Mouse (Mus musculus): Measurements from ENCODE around the gene Nubpl.
"Not testable (repeated sequence)": the region's sequence is repeated elsewhere in the genome, so short reads cannot be mapped to it uniquely, and the experiment has no call there.

Gene Nubpl

GRCm38 (mm10) chr12:52097650-52098070 is at the start of gene Nubpl:
Gene Nubpl, plus strand, starts transcription at chr12:52097737.
- peak; percentile 95 for DNase-seq

DNA sequence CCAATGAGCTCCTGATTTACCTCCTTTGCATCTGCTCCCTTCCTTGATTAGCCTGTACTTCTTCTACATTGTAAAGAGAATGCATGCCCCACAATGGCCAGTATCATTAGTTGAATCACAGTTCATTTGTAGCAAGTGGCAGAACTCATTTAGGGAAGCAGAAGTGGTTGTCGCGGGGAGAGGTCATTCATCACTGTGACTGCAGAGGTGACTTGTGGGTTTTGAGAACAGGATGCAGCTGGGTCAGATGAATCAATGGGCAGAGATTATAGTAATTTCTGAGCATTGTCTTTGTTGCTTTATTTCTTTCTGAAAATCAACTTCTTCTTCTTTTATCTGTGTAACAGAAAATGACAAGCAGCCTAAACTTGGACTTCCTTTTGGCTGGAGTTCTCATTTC is 48.2 kb upstream of the Nubpl start:
- DNase-seq, result no peak

DNA sequence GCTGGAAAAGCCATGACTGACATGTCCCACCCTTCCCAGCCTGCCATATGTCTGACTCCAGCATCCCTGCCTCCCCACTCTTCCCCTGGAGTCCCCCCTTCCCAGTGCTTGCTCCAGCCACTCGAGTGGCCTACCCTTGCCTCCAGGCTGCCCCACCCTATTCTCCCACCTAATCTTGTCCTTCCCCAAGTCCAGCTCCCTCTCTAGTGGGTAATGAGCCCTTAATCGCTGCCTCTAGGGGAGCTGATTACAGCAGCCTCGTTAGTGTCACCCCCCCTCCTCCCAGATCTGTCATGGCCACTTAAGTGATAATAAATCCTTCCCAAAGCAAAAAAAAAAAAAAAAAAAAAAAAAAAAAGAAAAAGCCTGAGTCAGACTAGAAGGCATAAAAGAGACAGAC is 18.2 kb upstream of the Nubpl start:
- not testable (repeated sequence) for DNase-seq

DNA sequence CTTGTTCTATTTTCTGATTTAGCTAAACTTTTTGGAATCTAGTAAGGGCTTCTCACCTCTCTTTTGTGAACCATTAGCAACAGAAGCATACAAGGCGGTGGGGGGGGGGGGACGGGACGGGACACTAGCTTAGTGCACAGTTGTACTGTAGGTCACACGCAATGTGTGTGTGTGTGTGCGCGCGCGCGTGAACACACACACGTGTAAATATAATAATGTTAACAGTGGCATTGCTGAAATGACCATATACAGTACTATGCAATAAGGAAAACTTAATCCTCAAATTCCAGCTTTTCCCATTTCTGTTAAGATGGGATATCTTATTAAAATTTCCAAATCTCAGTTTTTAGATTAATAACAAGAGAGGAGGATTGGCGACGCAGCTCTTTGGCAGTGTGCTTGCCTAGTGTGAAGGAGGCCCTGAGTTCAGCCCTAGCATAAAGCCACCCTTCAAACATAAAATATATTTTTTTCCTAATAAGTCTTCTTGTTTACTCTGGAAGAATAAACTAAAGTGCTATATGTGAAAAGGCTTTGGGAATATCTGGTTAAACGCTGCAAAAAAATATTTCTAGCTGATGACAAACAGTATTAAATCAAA is 388 bp upstream of the Nubpl start:
- DNase-seq, result no peak

GRCm38 (mm10) chr12:52120276-52120675 is 22.7 kb downstream of the Nubpl start:
- DNase-seq, result no peak

- DNase-seq, result no peak
Measured at GRCm38 (mm10) chr12:52126407-52126806, 28.9 kb downstream of the Nubpl start.

GRCm38 (mm10) chr12:52129072-52129471 is 31.5 kb downstream of the Nubpl start:
- DNase-seq, result no peak

DNA sequence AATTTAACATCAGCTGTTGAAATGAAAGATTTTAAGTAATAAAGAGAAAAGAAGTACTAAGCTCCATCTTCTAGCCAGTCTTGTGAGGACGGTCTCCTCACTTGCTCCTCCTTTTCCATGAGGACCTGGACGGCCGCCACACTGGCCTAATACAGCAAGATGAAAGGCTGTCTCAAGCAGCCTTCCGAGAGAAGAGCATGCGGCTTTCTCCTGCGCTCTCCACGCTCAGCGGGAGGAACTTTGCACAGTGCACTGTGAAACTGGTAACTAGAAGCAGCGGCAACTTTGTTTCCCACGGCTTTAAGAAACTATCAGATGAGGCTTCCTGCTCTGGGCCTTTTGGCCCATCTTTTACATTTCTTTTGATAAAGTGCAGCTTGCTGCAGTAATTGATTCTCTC is 34.7 kb downstream of the Nubpl start:
- DNase-seq, result no peak

DNA sequence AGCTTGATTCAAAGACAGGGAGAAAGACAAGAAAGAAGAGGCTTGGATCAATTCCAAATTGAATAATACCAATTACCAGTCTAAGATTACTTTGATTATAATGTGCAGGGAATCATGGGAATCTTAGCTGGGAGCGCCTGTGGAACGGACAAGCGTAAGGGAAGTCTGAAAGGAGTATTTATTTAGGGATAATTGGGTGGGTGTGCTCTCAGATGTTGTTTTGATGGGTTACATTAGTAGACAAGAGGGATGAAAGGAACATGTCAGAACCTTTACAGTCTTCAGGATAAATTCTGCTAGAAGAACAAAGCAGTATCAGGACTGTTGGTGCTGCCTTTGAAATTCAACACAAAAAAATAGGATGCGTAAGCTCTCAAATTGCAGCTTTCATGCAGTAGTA is 40.8 kb downstream of the Nubpl start:
- DNase-seq, result no peak

GRCm38 (mm10) chr12:52146639-52147038 is 49.1 kb downstream of the Nubpl start:
- DNase-seq, result no peak

- no peak for DNase-seq
Measured at GRCm38 (mm10) chr12:52149448-52149847, 51.9 kb downstream of the Nubpl start.

DNA sequence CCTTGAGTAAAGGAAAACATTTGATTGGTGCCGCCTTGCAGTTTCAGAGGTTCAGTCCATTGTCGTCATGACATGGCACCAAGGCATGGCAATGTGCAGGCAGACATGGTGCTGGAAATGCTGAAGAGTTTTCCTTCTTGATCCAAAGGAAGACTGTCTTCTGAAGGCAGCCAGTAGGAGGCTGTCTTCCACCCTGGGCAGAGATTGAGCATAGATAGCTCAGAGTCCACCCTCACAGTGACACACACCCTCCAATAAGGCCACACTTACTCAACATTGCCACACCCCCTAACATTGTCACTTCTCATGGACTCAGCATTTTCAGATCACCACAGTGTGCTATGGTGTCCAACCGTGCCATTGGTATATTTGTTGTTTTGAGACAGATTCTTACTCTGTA is 54.5 kb downstream of the Nubpl start:
- no peak for DNase-seq

DNA sequence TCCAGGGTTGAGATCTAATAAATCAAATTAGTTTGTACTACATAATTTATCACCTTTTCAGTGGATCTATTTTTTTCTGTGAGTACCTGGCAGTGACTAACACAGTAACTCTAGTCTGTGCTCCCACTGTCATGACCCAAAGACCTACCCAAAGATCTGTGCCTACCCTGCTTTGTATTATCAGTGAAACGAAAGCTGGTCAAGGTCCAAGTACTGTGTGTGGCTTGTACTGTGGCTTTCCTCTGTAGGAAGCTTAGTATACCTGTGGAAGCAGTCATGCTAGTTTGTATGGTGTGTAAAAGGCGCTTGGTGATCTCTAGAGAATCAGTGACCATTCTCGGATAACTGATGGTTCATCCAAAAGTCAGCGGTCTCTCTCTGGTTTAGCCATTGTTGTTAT is 57.4 kb downstream of the Nubpl start:
- no peak for DNase-seq

DNA sequence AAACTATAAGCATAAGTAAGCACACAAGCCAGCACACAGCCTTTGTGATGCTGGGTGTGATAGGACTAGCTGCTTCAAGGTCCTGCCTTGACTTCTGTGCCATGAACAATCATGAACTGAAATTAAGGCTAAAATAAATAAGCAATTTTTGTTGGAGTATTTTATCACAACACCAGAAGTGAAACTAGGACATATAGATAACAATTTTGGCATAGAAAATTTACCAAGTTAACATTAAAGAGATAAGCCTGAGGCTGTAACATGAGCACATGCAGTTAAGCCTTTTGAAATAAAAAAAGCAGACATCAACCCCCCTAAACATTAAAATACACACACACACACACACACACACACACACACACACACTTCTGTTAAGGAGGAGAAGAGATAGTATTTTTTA is 66.9 kb downstream of the Nubpl start:
- DNase-seq, result no peak

DNA sequence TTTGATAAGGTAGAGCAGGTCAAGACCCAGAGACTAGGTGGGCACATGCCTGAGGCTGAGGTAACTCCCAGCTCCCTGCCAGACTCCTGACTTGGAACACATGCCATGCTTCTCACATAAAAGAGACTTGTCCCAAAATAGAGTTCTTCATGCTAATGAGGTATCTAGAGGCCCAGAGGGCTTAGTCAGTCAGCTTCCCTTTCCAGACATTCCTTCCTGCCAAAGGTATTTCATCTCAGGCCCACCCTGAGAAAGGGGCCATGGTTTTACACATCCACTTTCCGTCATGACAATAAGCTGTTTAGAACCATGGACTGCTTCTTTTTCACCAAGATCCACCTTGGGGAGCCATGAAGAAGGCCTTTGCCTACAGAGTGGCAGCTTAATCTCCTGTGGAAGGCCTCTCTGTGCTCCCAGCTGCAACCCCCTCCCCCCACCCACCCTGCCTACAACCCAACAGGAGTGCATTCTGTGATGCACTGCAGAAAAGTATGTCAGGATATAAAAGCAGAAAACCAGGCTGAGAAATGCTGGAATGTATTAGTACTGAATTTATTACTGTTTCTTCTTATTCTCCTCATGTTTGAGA is 88.8 kb downstream of the Nubpl start:
- no peak for DNase-seq

DNA sequence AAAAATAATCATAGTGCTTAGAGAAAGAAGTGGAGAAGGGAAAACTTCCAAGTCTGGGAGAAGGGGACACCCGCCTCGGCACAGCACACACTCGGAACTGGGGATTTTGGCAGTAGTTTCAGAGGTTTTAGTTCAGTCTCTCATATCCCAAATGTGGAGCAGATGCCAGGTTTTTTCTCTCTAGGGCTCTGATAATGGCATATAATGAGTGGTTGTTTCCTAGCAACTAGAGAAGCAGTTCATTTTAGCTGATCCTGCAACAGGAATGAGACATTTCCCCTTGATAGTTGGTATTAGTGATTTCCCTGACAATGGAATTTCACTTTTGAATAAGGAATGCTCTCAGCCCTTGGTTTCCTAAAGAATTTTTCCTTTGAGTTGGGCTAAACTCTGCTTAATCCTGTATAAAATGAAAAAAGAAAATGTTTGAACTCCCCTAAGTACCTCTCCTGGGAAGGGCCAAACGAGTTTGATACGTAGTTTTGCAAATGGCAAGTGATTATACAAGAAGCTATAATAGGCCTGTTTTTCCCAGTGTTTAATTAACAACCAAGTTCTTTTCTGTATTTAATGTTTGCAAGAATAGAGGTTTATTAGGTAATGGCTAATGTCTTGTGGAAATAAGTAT is 89.5 kb downstream of the Nubpl start:
- DNase-seq, result no peak

DNA sequence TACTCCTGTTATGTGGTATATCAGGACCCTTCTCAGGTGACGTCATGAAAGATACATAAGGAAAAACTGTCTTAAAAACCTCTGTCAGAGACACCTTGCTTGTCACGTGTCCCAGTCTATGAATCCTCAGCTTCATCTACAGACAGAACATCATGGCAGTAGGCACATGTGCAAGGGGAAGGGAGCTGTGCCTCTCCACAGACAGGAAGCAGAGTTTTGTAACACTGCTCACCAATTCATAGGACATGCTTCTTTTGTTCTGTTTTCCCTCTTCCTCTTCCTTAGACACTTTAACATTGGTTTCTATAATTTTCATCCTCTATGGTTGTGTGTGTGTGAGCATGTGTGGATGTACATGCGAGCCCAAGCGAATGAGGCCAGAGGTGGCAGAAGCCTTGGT is 100.9 kb downstream of the Nubpl start:
- DNase-seq, result no peak

GRCm38 (mm10) chr12:52209121-52209610 is 111.6 kb downstream of the Nubpl start:
- no peak for DNase-seq

- DNase-seq, result no peak
Measured at GRCm38 (mm10) chr12:52211144-52211543, 113.6 kb downstream of the Nubpl start.

DNA sequence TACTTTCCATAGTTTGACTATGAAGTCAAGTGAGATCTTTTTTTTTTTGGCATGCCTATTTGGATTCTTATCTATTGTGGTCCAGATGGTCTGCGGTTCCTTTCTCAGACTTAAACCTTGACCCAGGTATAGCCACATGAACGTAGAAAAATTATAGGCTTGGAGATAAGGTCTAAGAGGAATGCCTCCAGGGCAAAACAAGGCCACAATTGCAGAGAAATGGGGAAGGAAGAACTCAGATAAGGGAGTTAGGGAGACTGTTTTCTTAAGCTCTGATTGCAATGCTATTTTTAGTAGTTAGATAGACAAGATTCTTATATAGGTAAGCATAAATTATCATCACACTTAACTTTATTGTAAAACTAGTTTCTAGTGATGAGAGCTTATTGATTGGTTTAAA is 117.3 kb downstream of the Nubpl start:
- no peak for DNase-seq

DNA sequence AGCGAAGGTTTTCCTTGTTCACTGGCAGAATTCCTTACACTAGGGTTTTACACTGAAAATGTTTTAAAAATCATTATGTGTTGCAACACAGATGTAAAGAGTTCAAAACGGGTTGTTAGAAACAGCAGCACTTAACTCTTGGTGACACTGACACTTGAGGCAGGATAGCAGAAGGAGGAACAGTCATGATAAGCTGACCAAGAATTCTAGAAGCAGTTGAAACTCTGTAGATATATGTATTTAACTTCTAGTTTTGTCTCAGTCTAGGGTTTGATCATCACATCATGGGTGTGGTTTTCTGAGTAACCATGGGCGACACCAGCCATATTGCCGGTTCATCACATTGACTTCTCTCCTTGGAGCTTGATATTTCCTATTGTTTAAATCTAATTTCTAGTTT is 127.4 kb downstream of the Nubpl start:
- no peak for DNase-seq

DNA sequence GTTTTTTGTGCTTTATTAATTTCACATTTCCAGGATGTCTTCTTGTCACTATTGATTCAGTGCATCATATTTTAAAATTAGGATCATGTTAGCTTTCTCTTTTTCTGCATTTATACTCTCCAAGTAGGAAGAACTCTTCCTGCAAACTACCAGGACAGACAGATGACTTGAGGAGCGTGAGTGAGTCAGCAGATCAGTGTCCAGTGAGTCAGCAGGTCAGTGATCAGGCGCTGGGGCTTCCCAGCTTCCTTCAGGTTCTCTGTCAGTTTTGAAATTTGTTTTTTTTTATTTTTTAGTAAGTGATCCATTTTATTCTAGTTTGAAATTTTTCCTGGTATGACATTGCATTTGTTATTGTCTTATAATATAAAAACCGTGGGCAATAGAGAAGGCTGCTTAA is 131.2 kb downstream of the Nubpl start:
- DNase-seq, result no peak

DNA sequence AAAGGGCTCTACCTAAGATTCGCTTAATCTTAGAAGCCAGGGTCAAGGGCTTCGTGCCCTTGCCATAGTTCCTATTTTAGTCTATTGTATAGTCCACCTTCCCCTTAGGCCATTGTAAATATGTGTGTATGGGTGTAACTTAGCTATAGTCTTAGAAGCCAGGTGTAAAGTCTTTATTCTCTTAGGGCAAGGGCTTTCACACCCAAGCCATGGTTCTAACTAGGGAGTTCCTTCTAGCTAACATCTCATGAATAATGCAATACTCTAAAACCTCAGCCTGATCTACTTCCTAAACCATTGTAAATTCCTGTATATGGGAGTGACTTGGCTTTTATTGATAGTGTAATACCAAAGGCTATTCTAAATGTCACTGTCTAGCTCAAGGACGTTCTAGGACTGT is 134.4 kb downstream of the Nubpl start:
- DNase-seq, result not testable (repeated sequence)

DNA sequence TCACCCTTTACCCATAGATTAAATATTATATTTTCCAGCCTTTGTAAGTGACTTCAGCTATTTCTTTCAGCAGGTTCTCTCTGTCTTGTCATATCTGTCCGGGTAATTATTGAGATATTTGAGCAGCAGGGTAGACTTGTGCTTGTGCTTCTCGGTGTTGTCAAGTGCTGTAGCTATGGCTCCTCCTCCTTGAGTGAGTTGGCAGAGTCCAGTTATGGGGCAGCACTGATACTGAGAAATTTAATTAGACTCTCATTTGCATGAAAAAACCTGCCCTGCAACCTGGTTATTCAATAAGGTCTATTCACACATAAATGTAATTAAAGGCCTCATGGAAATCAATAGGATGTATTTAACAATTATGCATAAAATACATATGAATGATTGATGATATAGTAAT is 145.2 kb downstream of the Nubpl start:
- DNase-seq, result no peak

- no peak for DNase-seq
Measured at GRCm38 (mm10) chr12:52247438-52247837, 149.9 kb downstream of the Nubpl start.

All from thymus, postnatal 14 days (tissue).